Mouse (Mus musculus) stomach, embryonic 14.5 days (tissue): ENCODE results near the gene Rgs7. TPM values are rescaled to one million over a fixed set of nuclear protein-coding genes. Genes with fewer than 3 reads are reported as not detected.

Experiments
- ATAC-seq: fragments of 200-750 bp; cut with Nextera tagmentation; 2 replicates; pipeline ENCODE4 v1.8.0; 2017; ENCODE audit warnings: low read depth, moderate TSS enrichment; ENCODE audit not compliant: insufficient number of reproducible peaks, insufficient read depth, low FRiP score
- H3K27ac ChIP-seq: fragments of 300-500 bp; sonication (generic); 2 replicates; pipeline ENCODE4 v1.5.1; 2014; ENCODE audit warnings: mild to moderate bottlenecking, low read length, moderate library complexity, mixed read lengths
- H3K27me3 ChIP-seq: fragments of 300-500 bp; sonication (generic); 2 replicates; pipeline ENCODE4 v1.6.1; 2014; ENCODE audit warnings: low read length, control low read depth, mixed read lengths; ENCODE audit not compliant: control insufficient read depth, insufficient read depth
- H3K36me3 ChIP-seq: fragments of 300-500 bp; sonication (generic); 2 replicates; pipeline ENCODE4 v1.6.1; 2014; ENCODE audit warnings: mild to moderate bottlenecking, control low read depth, low read length, moderate library complexity, mixed read lengths; ENCODE audit not compliant: control insufficient read depth, insufficient read depth
- H3K4me1 ChIP-seq: fragments of 300-500 bp; sonication (generic); 2 replicates; pipeline ENCODE4 v1.6.1; 2014; ENCODE audit warnings: low read length, control low read depth, mixed read lengths; ENCODE audit not compliant: control insufficient read depth, insufficient read depth
- H3K4me2 ChIP-seq: fragments of 300-500 bp; sonication (generic); replicated peaks from 2 replicates; pipeline ENCODE4 v1.6.1; 2014; ENCODE audit warnings: low read depth, low read length, control low read depth
- H3K4me3 ChIP-seq: fragments of 300-500 bp; sonication (generic); 2 replicates; pipeline ENCODE4 v1.5.1; 2014; ENCODE audit warnings: low read depth, low read length, control low read depth
- H3K9ac ChIP-seq: fragments of 300-500 bp; sonication (generic); replicated peaks from 2 replicates; pipeline ENCODE4 v1.6.1; 2014; ENCODE audit warnings: low read depth, mild to moderate bottlenecking, control low read depth, low read length, moderate library complexity, mixed read lengths
- H3K9me3 ChIP-seq: fragments of 300-500 bp; sonication (generic); 2 replicates; pipeline ENCODE4 v1.6.1; 2016; ENCODE audit warnings: low read depth, low read length, control low read depth; ENCODE audit not compliant: control insufficient read depth
- WGBS: fragments of 180-500 bp; shearing (Covaris S2); extraction: QIAGEN DNeasy Blood & Tissue Kit; methylation state at CpG from one replicate; pipeline ENCODE4 v1.1.7; 2014; 5-methylcytosine and 5-hydroxymethylcytosine counted together
- polyA plus RNA-seq: library from polyadenylated mRNA; unstranded; fragments of >200 nt; fragmentation: Nextera tagmentation; extraction: Ambion mirVana; gene quantifications from 2 replicates; pipeline ENCODE4 v1.2.1, GENCODE M21; 2014

Gene Rgs7
- polyA plus RNA-seq, 1 experiment from 2014 or later: 2.1 TPM

- WGBS: 62% methylated on average over 5 of the region's 5 CpGs
- Histone ChIP-seq H3K4me3 (no peak overlapping the region), H3K4me1 (no peaks in the 10 kb centered on the region), H3K36me3 (no peaks in the 10 kb centered on the region), H3K27ac (no peak overlapping the region), H3K27me3 (no peaks in the 10 kb centered on the region), H3K4me2 (no peak overlapping the region), H3K9ac (no peak overlapping the region), H3K9me3 (no peaks in the 10 kb centered on the region)
- ATAC-seq: no peak
Observed at GRCm38 (mm10) chr1:175448017-175448416, 44.3 kb downstream of the Rgs7 start.

DNA sequence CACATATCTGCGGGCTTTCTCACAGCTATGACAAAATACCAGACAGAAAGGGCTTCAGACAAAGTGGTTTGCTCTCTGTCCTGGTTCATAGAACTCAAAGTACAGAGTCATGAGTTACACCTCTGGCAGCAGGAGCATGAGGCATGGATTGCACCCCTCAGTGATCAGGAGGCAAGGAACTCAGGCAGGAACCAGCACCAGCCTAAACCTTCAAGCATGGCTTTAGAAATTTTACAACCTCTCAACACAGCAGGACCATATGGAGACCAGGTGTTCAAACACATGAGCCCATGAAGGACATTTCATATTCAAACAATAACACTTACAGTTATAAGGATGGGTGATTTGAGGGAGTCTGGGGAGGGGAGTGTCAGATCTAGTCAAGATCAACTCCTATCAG lies 49.4 kb downstream of the Rgs7 start:
- Histone ChIP-seq H3K36me3 (no peaks in the 10 kb centered on the region), H3K9ac (no peak overlapping the region), H3K4me2 (no peak overlapping the region), H3K27me3 (no peaks in the 10 kb centered on the region), H3K9me3 (no peaks in the 10 kb centered on the region), H3K4me1 (no peaks in the 10 kb centered on the region), H3K27ac (no peak overlapping the region), H3K4me3 (no peak overlapping the region)
- no peak for ATAC-seq
- 95% methylated on average over 1 of the region's 1 CpGs for WGBS

GRCm38 (mm10) chr1:175442025-175442424 lies 50.3 kb downstream of the Rgs7 start:
- H3K27me3 ChIP-seq: no peaks in the 10 kb centered on the region
- no peak overlapping the region for H3K27ac ChIP-seq
- no peak overlapping the region for H3K4me2 ChIP-seq
- no peak overlapping the region for H3K4me3 ChIP-seq
- H3K9me3 ChIP-seq: no peaks in the 10 kb centered on the region
- 70% methylated on average over 6 of the region's 6 CpGs for WGBS
- no peaks in the 10 kb centered on the region for H3K36me3 ChIP-seq
- ATAC-seq: no peak
- H3K9ac ChIP-seq: no peak overlapping the region
- H3K4me1 ChIP-seq: no peaks in the 10 kb centered on the region

DNA sequence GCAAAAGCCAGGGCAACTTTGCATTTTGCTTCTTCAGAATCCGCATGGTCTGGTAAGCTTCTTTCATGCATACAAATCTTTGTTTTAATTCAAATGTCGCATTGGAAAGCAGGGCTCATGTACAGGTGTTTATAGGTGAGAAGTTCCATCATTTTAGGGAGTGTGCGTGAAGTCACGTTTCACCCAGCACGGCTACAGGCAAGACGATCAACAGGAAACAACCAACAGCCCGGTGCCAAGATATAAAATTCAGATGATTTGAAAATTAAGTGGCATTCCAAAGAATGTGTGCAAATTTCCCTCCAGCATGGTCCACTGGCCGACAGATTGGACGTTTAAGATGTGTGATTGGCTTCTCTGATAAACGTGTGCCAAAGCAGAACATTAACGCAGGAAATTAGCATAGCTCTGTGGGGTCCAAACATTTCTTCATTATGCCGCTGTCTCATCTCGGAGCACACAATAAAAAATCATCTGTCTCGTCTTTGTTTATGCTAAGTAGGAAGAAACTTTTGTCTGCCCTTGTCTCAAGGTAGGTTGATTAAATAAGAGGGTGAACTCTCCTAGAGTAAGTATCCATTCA lies 58.6 kb downstream of the Rgs7 start:
- Histone ChIP-seq H3K4me3 (no peak overlapping the region), H3K9ac (no peak overlapping the region), H3K9me3 (no peaks in the 10 kb centered on the region), H3K4me2 (no peak overlapping the region), H3K27me3 (no peaks in the 10 kb centered on the region), H3K27ac (no peak overlapping the region), H3K36me3 (no peaks in the 10 kb centered on the region), H3K4me1 (no peaks in the 10 kb centered on the region)
- 72% methylated on average over 14 of the region's 14 CpGs for WGBS
- no peak for ATAC-seq

DNA sequence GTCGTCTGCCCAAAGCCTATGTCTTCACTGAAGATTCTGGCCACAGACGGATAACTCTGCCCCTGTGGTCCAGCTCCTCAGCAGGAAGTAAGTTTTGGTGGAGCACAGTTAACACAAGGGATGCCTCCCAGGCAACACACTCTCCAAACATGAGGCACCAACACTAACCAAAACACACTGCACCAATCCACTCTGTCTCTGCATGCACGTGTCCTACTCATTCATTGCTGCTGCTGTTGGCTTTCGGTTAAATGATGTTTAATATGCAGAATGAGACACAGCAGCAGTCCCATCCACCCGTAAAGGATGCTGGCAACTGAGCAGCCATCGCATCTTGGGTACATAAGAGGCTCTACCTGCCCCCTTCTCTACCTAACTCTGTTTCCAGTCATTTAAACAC lies 59.2 kb downstream of the Rgs7 start:
- Histone ChIP-seq H3K4me2 (no peak overlapping the region), H3K4me1 (no peaks in the 10 kb centered on the region), H3K27ac (no peak overlapping the region), H3K4me3 (no peak overlapping the region), H3K9ac (no peak overlapping the region), H3K9me3 (no peaks in the 10 kb centered on the region), H3K36me3 (no peaks in the 10 kb centered on the region), H3K27me3 (no peaks in the 10 kb centered on the region)
- 78% methylated on average over 6 of the region's 6 CpGs for WGBS
- ATAC-seq: no peak

GRCm38 (mm10) chr1:175431356-175432053 lies 60.8 kb downstream of the Rgs7 start:
- Histone ChIP-seq H3K4me2 (no peak overlapping the region), H3K27ac (no peak overlapping the region), H3K9me3 (no peaks in the 10 kb centered on the region), H3K27me3 (no peaks in the 10 kb centered on the region), H3K4me3 (no peak overlapping the region), H3K36me3 (no peaks in the 10 kb centered on the region), H3K9ac (no peak overlapping the region), H3K4me1 (no peaks in the 10 kb centered on the region)
- no peak for ATAC-seq
- 53% methylated on average over 4 of the region's 4 CpGs for WGBS

- H3K4me2 ChIP-seq: no peak overlapping the region
- H3K36me3 ChIP-seq: no peaks in the 10 kb centered on the region
- H3K27ac ChIP-seq: no peak overlapping the region
- H3K9me3 ChIP-seq: no peaks in the 10 kb centered on the region
- no peak overlapping the region for H3K9ac ChIP-seq
- H3K4me3 ChIP-seq: no peak overlapping the region
- WGBS: 54% methylated on average over 2 of the region's 2 CpGs
- no peaks in the 10 kb centered on the region for H3K4me1 ChIP-seq
- no peaks in the 10 kb centered on the region for H3K27me3 ChIP-seq
- no peak for ATAC-seq
Observed at GRCm38 (mm10) chr1:175427112-175427511, 65.2 kb downstream of the Rgs7 start.

DNA sequence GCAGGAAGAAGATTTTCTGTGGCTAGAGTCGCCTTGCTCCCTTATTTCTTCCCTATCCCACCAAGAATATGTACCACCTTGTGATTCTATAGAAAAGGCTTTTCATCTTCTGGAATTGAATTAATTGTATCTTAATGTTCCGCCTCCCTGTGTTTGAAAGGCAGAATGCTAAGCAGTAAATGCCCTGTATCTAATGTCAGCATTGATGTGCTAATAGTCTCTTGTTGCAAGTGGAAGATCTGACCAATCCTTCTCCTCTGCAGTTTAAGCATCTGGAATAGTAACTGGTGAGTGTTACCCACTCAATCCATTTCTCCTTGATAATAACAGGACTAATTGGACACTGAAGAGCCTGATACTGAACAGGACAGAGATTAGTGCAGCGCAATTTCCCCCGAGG lies 65.9 kb downstream of the Rgs7 start:
- WGBS: 81% methylated on average over 4 of the region's 4 CpGs
- H3K27ac ChIP-seq: no peak overlapping the region
- H3K9me3 ChIP-seq: no peaks in the 10 kb centered on the region
- H3K4me3 ChIP-seq: no peak overlapping the region
- ATAC-seq: no peak
- no peaks in the 10 kb centered on the region for H3K36me3 ChIP-seq
- no peak overlapping the region for H3K4me2 ChIP-seq
- no peaks in the 10 kb centered on the region for H3K27me3 ChIP-seq
- H3K9ac ChIP-seq: no peak overlapping the region
- no peaks in the 10 kb centered on the region for H3K4me1 ChIP-seq

DNA sequence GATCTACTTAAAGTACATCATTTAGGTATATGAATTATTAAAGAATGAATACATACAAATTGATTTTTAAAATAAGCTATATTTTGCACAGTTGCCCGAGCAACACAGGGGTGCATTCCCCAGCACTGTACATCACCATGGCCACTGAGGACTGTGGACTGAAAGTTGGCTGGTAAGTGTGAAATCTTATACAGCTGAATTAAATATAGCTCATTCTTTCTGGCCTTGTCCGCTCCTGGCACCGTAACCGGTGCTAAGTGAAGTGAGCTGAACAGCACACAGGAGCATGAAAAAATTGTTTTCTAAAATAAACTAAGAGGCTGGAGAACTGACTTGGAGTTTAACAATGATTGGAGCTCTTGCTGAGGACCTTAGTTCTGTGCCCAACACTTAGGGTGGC lies 71.4 kb downstream of the Rgs7 start:
- Histone ChIP-seq H3K36me3 (no peaks in the 10 kb centered on the region), H3K4me3 (no peak overlapping the region), H3K27ac (no peak overlapping the region), H3K9ac (no peak overlapping the region), H3K27me3 (no peaks in the 10 kb centered on the region), H3K4me2 (no peak overlapping the region), H3K9me3 (no peaks in the 10 kb centered on the region), H3K4me1 (no peaks in the 10 kb centered on the region)
- WGBS: 76% methylated on average over 4 of the region's 4 CpGs
- no peak for ATAC-seq
